ENCODE assay signal across 25 mouse cellular contexts in the genomic region with DNA sequence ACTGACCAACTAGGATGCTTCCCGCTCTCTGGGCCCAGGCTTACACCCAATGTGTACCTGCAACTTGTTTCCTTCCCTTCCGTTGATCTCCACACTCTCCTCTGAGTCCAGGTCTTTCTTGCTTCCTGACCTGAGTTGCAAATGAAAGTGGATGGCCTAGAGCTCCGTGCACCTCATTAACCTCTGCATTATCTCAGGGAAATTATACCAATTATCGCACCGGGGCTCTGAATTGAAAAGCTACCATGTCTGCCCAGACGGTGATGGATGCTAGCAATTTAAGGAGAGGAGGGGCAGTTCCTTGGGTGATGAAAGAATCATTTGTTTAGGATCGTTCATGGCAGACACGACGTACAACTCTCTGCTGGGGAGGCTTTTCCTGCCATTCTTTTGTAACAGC.
DNase-seq lines count a peak whose midpoint lies in the region; ATAC-seq lines count a peak whose summit lies in the region.
"Had no signal": no experiment of that assay in that cellular context is flagged by ENCODE, and none has a peak within 500 bp of the region (broad histone marks: within the 10 kb centered on the region; RNA-seq: fewer than 3 reads in every experiment).

No protein-coding gene starts in this region.

- peak; percentile 44; the same call in 1 of the 2 replicates for ATAC-seq in forebrain, embryonic 12.5 days (ENCODE audit: low FRiP score)
- ATAC-seq in neural tube, embryonic 12.5 days (ENCODE audit: low FRiP score, low read depth) = 0 out of 2 replicates have a peak, but pooled peaks have one; percentile 50
- ATAC-seq in hindbrain, embryonic 16.5 days = 0 out of 2 replicates have a peak, but pooled peaks have one; percentile 30
- ATAC-seq: activated CD4-positive, CD25-positive, alpha-beta regulatory T cell, adult 4 months; intestine, embryonic 16.5 days had no signal

- no peak overlapping the region for H3K4me3 ChIP-seq in forebrain, embryonic 12.5 days (replicated peaks)
- no peak overlapping the region for H3K4me3 ChIP-seq in forebrain, embryonic 10.5 days
- H3K4me3 ChIP-seq in neural tube, embryonic 12.5 days = no peak overlapping the region
- no peak overlapping the region for H3K4me3 ChIP-seq in hindbrain, embryonic 16.5 days (ENCODE audit: low read length)
- H3K4me3 ChIP-seq: kidney, embryonic 15.5 days; lung, embryonic 15.5 days; neural tube, embryonic 13.5 days had no signal

- H3K9ac ChIP-seq in forebrain, embryonic 12.5 days = no peak overlapping the region
- H3K9ac ChIP-seq in neural tube, embryonic 12.5 days = no peak overlapping the region
- no peak overlapping the region for H3K9ac ChIP-seq in hindbrain, embryonic 16.5 days (ENCODE audit: low read depth, low read length)
- H3K9ac ChIP-seq: kidney, embryonic 15.5 days; liver, embryonic 14.5 days; lung, embryonic 15.5 days; neural tube, embryonic 13.5 days had no signal

- no peaks in the 10 kb centered on the region for H3K9me3 ChIP-seq in forebrain, embryonic 12.5 days
- peaks cover 8% of the 10 kb centered on the region; the same call in 1 of the 2 replicates for H3K9me3 ChIP-seq in forebrain, embryonic 10.5 days
- 0 out of 2 replicates have a peak, but pooled peaks cover 4% of the 10 kb centered on the region for H3K9me3 ChIP-seq in neural tube, embryonic 12.5 days
- H3K9me3 ChIP-seq in hindbrain, embryonic 16.5 days (ENCODE audit: control insufficient read depth, low read length) = 0 out of 2 replicates have a peak, but pooled peaks cover 2% of the 10 kb centered on the region
- H3K9me3 ChIP-seq: kidney, embryonic 15.5 days; lung, embryonic 15.5 days; neural tube, embryonic 13.5 days had no signal

- H3K36me3 ChIP-seq in forebrain, embryonic 12.5 days (replicated peaks) = no peaks in the 10 kb centered on the region
- H3K36me3 ChIP-seq in forebrain, embryonic 10.5 days (replicated peaks) = no peaks in the 10 kb centered on the region
- no peaks in the 10 kb centered on the region for H3K36me3 ChIP-seq in neural tube, embryonic 12.5 days
- no peaks in the 10 kb centered on the region for H3K36me3 ChIP-seq in hindbrain, embryonic 16.5 days (ENCODE audit: control insufficient read depth, insufficient read depth, low read length)
- H3K36me3 ChIP-seq: G1E; kidney, embryonic 15.5 days; lung, embryonic 15.5 days; neural tube, embryonic 13.5 days had no signal

- peaks cover 5% of the 10 kb centered on the region; the same call in 1 of the 2 replicates for H3K27me3 ChIP-seq in forebrain, embryonic 12.5 days
- no peaks in the 10 kb centered on the region for H3K27me3 ChIP-seq in forebrain, embryonic 10.5 days (ENCODE audit: poor library complexity, severe bottlenecking)
- no peaks in the 10 kb centered on the region for H3K27me3 ChIP-seq in neural tube, embryonic 12.5 days (replicated peaks)
- no peaks in the 10 kb centered on the region for H3K27me3 ChIP-seq in hindbrain, embryonic 16.5 days (replicated peaks; ENCODE audit: control insufficient read depth, insufficient read depth, low read length)
- H3K27me3 ChIP-seq: kidney, embryonic 15.5 days; lung, embryonic 15.5 days; neural tube, embryonic 13.5 days had no signal

- no peak overlapping the region for H3K4me2 ChIP-seq in forebrain, embryonic 12.5 days
- H3K4me2 ChIP-seq in neural tube, embryonic 12.5 days (replicated peaks) = peak overlapping the region; percentile 21; the same call in 1 of the 2 replicates
- no peak overlapping the region for H3K4me2 ChIP-seq in hindbrain, embryonic 16.5 days (ENCODE audit: low read length)
- H3K4me2 ChIP-seq: kidney, embryonic 15.5 days; lung, embryonic 15.5 days; neural tube, embryonic 13.5 days had no signal

- 18% methylated on average over 9 of the region's 9 CpGs for WGBS in forebrain, embryonic 12.5 days
- WGBS in forebrain, embryonic 10.5 days = 27% methylated on average over 9 of the region's 9 CpGs
- 10% methylated on average over 9 of the region's 9 CpGs for WGBS in neural tube, embryonic 12.5 days
- WGBS in hindbrain, embryonic 16.5 days = 19% methylated on average over 9 of the region's 9 CpGs

- DNase-seq in forebrain, embryonic 10.5 days (ENCODE audit: extremely low spot score, low spot score) = no peak
- DNase-seq in neural tube, embryonic 10.5 days (ENCODE audit: extremely low spot score, low spot score) = no peak
- DNase-seq in layer of hippocampus, adult 18-20 months (ENCODE audit: low spot score in 2 of 2) = no peak
- no peak for DNase-seq in heart, adult 9 months (ENCODE audit: low spot score in 2 of 2)
- no peak for DNase-seq in lung, postnatal 10 days
- DNase-seq: adrenal gland, postnatal 10 days; cerebellum, postnatal 14 days; gastrocnemius, postnatal 10 days; heart, adult 11 months; heart, postnatal 4 days; kidney, postnatal 4 days; midbrain, embryonic 14.5 days; right cerebral cortex, postnatal 25 days; thymus, adult 18-20 months; thymus, postnatal 4 days had no signal

- peaks cover 6% of the 10 kb centered on the region; the same call in 1 of the 2 replicates for H3K4me1 ChIP-seq in forebrain, embryonic 12.5 days
- H3K4me1 ChIP-seq in forebrain, embryonic 10.5 days = peaks cover 10% of the 10 kb centered on the region
- H3K4me1 ChIP-seq in neural tube, embryonic 12.5 days = peaks cover 5% of the 10 kb centered on the region
- no peaks in the 10 kb centered on the region for H3K4me1 ChIP-seq in hindbrain, embryonic 16.5 days (ENCODE audit: control insufficient read depth, insufficient read depth, low read depth, low read length)
- H3K4me1 ChIP-seq: kidney, embryonic 15.5 days had no signal

- H3K27ac ChIP-seq in forebrain, embryonic 12.5 days = no peak overlapping the region
- no peak overlapping the region for H3K27ac ChIP-seq in forebrain, embryonic 10.5 days
- no peak overlapping the region for H3K27ac ChIP-seq in neural tube, embryonic 12.5 days
- no peak overlapping the region for H3K27ac ChIP-seq in hindbrain, embryonic 16.5 days (ENCODE audit: low read depth, low read length)
- H3K27ac ChIP-seq: kidney, embryonic 15.5 days; liver, embryonic 14.5 days; lung, embryonic 15.5 days; neural tube, embryonic 13.5 days had no signal
